Mouse (Mus musculus) urinary bladder, adult 18-20 months (tissue): ENCODE measurements around the gene Otub1.
A peak's percentile ranks its signal among the peaks of the same experiment; 100 is the strongest.

Experiments used
- DNase-seq, 2 experiments: peaks; one replicate each; pipeline ENCODE4 v3.0.0; 2022; ENCODE audit warnings: low spot score in 2 of 2, mixed read lengths in 2 of 2

Otub1 gene

GRCm38 (mm10) chr19:7176041-7176696 lies 29.9 kb downstream of the Otub1 start:
- no peak for DNase-seq

- DNase-seq: no peak
Observed at GRCm38 (mm10) chr19:7172051-7172866, 33.9 kb downstream of the Otub1 start.

- no peak for DNase-seq
Observed at GRCm38 (mm10) chr19:7171447-7171846, 34.7 kb downstream of the Otub1 start.

GRCm38 (mm10) chr19:7170916-7171315 lies 35.2 kb downstream of the Otub1 start:
- no peak for DNase-seq

- DNase-seq: no peak
Observed at GRCm38 (mm10) chr19:7168423-7168822, 37.7 kb downstream of the Otub1 start.

- DNase-seq: no peak
Observed at GRCm38 (mm10) chr19:7166767-7167166, 39.3 kb downstream of the Otub1 start.

- DNase-seq: no peak
Observed at GRCm38 (mm10) chr19:7166200-7166711, 39.9 kb downstream of the Otub1 start.

DNA sequence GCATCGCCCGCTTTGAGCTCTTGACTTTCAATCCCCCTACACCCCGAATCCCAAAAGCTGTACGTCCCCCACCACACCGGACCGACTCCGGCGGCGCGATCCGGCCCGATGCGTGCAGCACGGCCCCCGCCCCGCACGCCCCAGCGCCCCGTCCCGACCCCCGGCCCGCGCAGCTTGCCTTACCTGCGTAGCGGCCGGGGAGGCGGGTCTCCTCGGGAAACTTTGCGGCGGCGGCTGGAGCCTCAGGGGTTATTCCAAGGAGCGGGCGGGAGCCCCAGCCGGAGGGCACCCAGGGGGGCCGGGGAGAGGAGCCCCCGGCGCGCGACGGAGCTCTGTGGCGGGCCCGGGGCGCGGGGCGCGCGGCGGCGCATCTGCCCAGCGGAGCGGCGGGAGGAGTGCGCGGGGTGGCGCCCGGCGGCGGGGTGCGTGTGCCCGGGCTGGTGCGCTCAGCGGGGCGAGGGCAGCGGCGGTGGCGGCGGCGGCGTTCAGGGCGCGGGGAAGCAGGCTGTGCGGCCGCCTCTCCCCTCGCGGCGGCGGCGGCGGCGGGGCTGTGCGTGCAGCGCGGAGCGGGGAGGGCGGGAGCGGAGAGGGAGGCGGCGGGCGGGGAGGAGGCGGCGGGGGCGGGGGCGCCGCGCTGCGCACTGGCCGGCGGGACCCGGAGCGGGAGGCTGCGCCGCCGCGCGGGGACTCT lies 40.5 kb downstream of the Otub1 start:
- peak in 1 of 2 experiments; percentile 24 for DNase-seq

DNA sequence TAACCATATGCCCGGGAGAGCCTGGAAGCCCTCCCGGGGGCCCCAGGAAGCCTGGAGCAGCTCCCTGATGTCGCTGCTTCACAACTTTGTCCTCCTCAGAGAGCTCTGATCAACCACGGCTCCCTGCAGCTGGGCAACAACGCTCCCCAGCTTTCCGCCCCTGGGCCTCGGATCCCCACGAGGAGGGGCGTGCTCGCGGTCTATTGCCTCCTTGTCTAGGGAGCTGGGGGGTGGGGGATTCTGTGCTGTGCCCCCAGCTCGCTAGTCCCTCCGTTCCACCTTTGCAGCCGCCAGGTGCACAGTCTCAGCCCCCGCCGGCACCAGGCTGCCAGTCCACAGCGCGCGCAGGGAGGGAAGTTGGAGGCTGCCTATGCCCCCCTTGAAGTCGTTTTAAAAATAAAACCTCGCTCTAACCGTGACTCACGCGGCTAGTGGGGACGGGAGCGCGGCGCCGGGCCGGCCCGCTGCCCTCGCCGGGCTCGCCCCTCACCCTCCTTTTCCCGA lies 41.2 kb downstream of the Otub1 start:
- DNase-seq: peak in 1 of 2 experiments; percentile 26

GRCm38 (mm10) chr19:7164238-7164637 lies 41.9 kb downstream of the Otub1 start:
- no peak for DNase-seq

GRCm38 (mm10) chr19:7161064-7161463 lies 45.1 kb downstream of the Otub1 start:
- DNase-seq: no peak

DNA sequence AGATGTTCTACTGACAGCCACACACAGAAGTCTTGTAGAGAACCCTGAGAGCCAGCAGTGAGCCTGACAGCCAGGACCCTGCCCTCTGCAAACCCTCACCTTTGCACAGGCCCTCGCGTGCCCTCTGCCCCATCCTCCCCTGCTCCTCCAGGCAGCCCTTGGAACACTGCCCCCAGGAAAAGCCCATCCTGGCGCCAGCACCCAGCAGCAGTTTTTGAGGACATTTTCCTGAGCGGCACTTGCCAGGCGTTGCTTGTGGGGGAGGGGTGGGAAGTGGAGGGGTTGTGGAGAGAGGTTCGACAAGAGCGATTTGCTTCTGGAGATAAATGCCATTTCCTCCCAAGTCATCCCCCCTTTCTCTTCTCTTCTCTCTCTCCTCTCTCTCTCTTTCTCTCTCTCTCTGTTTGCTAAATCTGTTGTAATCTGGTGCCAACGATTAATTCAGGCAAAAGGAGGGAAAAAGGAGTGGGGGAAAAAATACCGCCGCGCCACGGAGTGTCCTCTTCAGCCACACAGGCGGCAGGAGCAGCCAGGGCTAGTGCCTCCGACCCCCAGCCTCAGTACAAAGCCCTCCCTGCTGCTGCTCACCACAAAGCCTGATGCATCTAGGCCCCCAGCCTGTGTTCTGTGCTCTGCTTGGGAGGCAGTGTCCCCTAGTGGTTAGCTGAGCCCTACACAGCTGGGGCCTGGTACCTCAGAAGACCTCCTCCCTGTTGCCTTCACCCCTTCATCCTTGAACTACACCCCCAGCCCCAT lies 45.8 kb downstream of the Otub1 start:
- no peak for DNase-seq

DNA sequence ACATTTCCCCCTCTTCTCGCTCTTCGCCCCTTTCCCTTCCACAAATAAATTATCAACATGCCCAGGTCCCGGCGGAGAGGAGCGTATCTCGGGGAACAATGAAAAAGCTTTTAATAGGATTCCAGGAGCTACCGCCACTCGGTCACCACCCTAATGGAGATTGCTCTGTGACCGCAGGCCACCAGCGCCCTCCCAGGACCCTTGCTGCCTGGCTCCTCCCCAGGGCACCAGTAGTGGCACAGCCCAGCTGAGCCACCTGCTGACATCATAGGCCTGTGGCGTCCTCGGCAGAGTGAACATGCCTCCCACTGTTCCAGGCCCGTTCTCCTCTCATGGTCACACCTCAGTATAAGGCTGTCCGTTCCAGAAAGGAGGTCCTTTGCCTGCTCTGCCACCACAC lies 48.4 kb downstream of the Otub1 start:
- no peak for DNase-seq

GRCm38 (mm10) chr19:7155196-7155595 lies 50.9 kb downstream of the Otub1 start:
- no peak for DNase-seq

DNA sequence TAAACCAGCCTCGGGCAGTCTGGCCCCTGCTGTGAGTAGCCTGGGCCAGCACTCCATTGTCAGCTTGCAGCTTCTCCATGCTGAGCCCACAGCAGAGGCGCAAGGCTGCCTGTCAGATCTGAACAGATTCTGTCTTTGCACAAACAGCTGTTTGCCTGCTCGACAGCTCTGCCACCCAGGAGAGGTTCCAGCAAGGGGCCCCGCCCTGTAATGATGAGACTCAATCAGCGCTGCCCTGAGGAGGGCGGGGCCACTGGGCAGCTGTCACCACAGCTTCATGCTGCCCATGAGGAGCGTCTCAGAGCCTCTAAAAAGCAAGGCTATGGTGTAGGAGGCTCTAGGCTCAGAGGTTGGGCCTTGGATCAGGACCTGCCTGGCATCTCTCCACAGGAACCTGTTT lies 52.9 kb downstream of the Otub1 start:
- DNase-seq: no peak

- DNase-seq: no peak
Observed at GRCm38 (mm10) chr19:7151927-7152653, 54.0 kb downstream of the Otub1 start.

DNA sequence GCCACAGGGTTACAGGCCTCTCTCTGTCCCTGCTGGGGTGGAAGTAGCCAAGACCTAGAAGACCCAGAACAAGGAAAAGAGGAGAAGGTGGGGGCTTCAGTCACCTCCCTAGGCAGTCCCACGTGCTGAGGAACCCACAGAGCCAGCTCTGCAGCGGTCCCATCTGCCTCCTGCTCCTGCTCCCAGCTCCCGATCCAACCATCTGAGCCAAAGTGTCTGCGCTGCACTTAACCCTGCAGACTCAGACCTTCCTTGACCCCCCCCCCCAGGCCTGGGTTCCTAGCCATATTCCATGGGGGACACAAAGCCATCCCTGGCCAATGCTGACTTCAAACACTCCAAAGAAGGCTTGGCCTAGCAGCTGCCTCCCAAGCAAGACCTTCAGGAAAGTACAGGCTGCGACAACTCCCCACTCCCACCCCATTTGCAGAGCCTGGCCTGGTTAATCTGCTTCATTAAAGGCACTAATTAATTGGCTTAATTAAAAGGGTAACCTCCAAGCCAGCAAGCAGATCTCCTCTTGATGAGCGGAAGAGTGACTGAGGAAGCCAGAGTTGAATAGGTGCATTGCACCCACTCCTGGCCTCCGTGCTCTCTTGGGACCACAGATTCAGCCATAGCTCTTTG lies 54.7 kb downstream of the Otub1 start:
- no peak for DNase-seq

DNA sequence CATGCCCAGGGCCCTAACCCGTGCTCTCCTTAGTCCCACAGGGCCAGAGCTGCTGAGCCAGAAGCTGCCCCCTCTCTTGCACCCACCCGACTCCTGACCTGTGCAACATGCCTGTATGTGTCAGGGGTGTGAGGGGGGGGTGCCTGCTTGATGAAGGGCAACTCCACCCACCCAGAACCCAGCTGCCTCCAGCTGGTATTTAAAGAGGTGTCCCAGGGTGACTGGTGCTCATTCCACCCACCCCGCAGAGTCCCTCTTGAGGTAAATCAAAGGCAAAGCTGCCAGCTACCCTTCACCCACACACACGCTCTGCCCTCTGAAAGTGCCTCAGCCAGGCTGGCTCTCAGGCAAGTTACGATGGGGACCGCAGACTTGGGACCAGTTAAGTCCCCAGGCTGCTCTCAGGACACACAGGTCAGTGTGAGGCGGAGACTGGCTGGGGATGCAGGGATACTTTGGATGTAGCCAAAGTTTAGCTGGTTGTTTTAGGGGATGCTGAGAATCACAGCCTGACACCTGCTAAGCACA lies 56.9 kb downstream of the Otub1 start:
- no peak for DNase-seq

DNA sequence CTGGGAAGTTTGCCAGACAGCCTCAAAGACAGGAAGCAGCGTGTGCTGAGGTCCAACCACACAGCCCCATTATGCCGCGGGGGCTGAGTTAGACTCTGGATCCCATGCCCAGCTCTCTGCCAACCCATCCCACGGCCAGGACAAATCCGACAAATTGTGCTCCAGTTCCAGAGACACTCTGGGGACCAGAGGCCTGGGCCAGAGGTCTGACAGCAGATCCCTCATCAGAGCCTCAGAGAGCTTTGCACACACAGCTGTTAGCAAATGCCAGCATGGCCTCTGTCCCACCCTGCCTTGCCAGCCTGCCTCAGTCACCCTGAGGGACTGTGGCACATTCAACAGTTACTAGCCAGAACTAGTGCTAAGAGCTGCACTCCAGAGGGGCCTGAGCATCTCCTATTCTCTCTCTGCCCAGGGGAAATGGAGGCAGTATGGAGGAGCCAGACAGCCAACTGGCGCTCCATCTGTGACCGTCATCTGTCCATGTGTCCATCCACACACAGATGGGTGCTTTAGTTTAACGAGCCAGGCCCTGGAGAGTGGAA lies 57.5 kb downstream of the Otub1 start:
- no peak for DNase-seq
